Mouse (Mus musculus) liver, embryonic 13.5 days (tissue): ENCODE data around the gene Zmym3. TPM values are rescaled to one million over a fixed set of nuclear protein-coding genes. Genes with fewer than 3 reads are reported as not detected.

Experiments used
- ATAC-seq: fragments of 200-750 bp; cut with Nextera tagmentation; 2 replicates; pipeline ENCODE4 v1.8.0; 2017; ENCODE audit warnings: low read depth, mild to moderate bottlenecking, moderate number of reproducible peaks, moderate library complexity
- DNase-seq: peaks from one replicate; pipeline ENCODE4 v3.0.0; 2022
- H3K27ac ChIP-seq: fragments of 300-500 bp; sonication (generic); 2 replicates; pipeline ENCODE4 v1.5.1; 2015; ENCODE audit warnings: moderate library complexity, mild to moderate bottlenecking, inconsistent platforms
- H3K27me3 ChIP-seq: fragments of 300-500 bp; sonication (generic); 2 replicates; pipeline ENCODE4 v1.6.1; 2015; ENCODE audit warnings: mild to moderate bottlenecking, inconsistent platforms
- H3K36me3 ChIP-seq: fragments of 300-500 bp; sonication (generic); 2 replicates; pipeline ENCODE4 v1.6.1; 2015; ENCODE audit warnings: mild to moderate bottlenecking, inconsistent platforms
- H3K4me1 ChIP-seq: fragments of 300-500 bp; sonication (generic); replicated peaks from 2 replicates; pipeline ENCODE4 v1.6.1; 2015; ENCODE audit warnings: inconsistent platforms
- H3K4me2 ChIP-seq: fragments of 300-500 bp; sonication (generic); 2 replicates; pipeline ENCODE4 v1.6.1; 2015; ENCODE audit warnings: inconsistent platforms, mild to moderate bottlenecking, moderate library complexity
- H3K4me3 ChIP-seq: fragments of 300-500 bp; sonication (generic); replicated peaks from 2 replicates; pipeline ENCODE4 v1.5.1; 2015; ENCODE audit warnings: mild to moderate bottlenecking, inconsistent platforms
- H3K9ac ChIP-seq: fragments of 300-500 bp; sonication (generic); 2 replicates; pipeline ENCODE4 v1.6.1; 2015; ENCODE audit warnings: mild to moderate bottlenecking, inconsistent platforms
- H3K9me3 ChIP-seq: fragments of 300-500 bp; sonication (generic); replicated peaks from 2 replicates; pipeline ENCODE4 v1.6.1; 2016; ENCODE audit warnings: inconsistent platforms
- WGBS: fragments of 180-500 bp; shearing (Covaris S2); methylation state at CpG from one replicate; pipeline ENCODE4 v1.1.7; 2015; ENCODE audit not compliant: insufficient replicate concordance; 5-methylcytosine and 5-hydroxymethylcytosine counted together
- polyA plus RNA-seq: library from polyadenylated mRNA; unstranded; fragments of >200 nt; fragmentation: Nextera tagmentation; extraction: Ambion mirVana; gene quantifications from 2 replicates; pipeline ENCODE4 v1.2.1, GENCODE M21; 2015

The Zmym3 gene
- polyA plus RNA-seq, 1 experiment from 2014 or later, result 6.8 TPM

DNA sequence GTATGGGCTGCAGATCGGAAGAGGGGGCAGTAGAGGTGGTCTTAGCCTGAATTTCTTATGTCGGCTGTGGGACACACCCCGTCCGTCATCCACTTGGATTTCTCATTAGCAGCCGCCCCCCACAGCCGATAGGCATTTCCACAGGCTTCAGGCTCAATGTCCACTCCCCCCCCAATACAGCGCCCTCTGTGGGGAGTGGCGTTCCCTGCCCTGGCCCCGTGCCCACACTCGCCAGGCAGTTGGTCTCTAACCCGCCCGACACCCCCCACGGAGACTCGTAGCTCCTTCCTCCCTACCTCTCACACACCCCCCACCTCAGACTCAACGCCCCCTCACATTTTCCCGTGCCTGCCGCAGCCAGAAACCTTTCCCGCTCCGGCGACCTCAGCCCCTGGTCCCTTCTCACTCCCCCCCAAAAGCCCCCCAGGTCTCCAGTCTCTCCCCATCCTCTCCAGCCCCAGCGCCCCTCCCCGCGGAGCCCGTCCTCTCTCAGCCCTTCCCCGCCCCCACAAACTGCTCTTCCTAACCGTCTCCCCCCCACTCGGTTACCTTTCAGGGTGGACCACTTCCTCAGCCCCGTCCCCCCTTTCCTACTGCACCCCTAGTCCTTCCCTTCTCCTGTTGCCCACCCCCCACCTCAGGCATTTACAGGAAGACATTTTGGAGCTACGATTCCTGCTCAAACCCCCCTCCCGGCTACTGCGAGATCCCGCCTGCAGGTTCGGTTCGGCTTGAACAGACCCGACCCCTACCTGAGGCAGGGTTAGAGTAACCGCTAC lies 1.5 kb downstream of the Zmym3 start:
- H3K9ac ChIP-seq, result peak overlapping the region; percentile 76
- peaks cover 22% of the 10 kb centered on the region for H3K4me1 ChIP-seq
- no peaks in the 10 kb centered on the region; the same call in 1 of the 2 replicates for H3K27me3 ChIP-seq
- WGBS, result 19% methylated on average over 36 of the region's 36 CpGs
- H3K36me3 ChIP-seq, result 0 out of 2 replicates have a peak, but pooled peaks cover 6% of the 10 kb centered on the region
- H3K9me3 ChIP-seq, result no peaks in the 10 kb centered on the region
- no peak for ATAC-seq
- peak overlapping the region; percentile 74 for H3K4me2 ChIP-seq
- no peak overlapping the region for H3K27ac ChIP-seq
- peak overlapping the region; percentile 66 for H3K4me3 ChIP-seq
- peak; percentile 17 for DNase-seq

DNA sequence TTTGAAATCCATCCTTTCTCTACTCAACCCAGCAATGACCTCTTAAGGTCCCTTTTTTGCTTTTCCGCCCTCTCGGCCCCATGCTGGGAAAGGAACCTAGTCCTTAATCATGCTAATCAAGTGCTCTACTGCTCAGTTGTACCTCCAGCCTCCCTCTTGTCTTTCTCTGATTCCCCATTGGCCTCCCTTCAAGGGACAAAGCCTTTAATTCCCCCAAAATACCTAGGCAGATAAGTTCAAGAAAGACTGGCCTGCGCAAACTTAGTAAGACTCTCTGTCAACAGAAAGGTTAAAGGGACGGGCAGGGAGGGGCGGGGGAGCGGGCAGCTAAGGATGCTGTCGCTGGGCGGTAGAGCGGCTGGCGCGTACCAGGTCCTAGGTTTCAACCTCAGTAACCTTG lies 24.2 kb downstream of the Zmym3 start:
- Histone ChIP-seq H3K27ac (no peak overlapping the region), H3K4me3 (no peak overlapping the region), H3K4me2 (no peak overlapping the region), H3K9me3 (no peaks in the 10 kb centered on the region), H3K27me3 (peaks cover 28% of the 10 kb centered on the region), H3K9ac (no peak overlapping the region), H3K4me1 (no peaks in the 10 kb centered on the region), H3K36me3 (no peaks in the 10 kb centered on the region)
- ATAC-seq (no peak), DNase-seq (no peak)
- WGBS, result 36% methylated on average over 11 of the region's 11 CpGs

DNA sequence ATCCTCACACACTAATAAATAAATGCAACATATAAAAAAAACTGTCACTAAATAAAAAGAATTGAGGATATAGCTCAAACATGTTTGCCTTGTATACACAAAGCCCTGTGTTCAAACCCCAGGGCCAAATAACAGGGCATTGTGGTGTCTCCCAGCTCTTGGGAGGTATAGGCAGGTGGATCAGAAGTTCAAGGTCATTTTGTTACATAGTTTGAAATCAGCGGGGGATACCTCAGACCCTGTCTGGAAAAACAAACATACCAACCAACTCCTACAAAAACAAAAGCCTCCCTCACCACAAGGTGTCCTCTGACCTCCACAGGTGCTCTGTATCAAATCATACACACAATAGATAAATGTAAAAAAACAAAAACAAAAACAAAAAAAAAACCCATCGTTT lies 26.3 kb downstream of the Zmym3 start:
- DNase-seq, result no peak
- Histone ChIP-seq H3K9ac (no peak overlapping the region), H3K27ac (no peak overlapping the region), H3K4me2 (no peak overlapping the region), H3K4me3 (no peak overlapping the region), H3K36me3 (no peaks in the 10 kb centered on the region), H3K27me3 (peaks cover 28% of the 10 kb centered on the region), H3K9me3 (no peaks in the 10 kb centered on the region), H3K4me1 (no peaks in the 10 kb centered on the region)
- WGBS, result 45% methylated on average over 2 of the region's 2 CpGs
- no peak for ATAC-seq

DNA sequence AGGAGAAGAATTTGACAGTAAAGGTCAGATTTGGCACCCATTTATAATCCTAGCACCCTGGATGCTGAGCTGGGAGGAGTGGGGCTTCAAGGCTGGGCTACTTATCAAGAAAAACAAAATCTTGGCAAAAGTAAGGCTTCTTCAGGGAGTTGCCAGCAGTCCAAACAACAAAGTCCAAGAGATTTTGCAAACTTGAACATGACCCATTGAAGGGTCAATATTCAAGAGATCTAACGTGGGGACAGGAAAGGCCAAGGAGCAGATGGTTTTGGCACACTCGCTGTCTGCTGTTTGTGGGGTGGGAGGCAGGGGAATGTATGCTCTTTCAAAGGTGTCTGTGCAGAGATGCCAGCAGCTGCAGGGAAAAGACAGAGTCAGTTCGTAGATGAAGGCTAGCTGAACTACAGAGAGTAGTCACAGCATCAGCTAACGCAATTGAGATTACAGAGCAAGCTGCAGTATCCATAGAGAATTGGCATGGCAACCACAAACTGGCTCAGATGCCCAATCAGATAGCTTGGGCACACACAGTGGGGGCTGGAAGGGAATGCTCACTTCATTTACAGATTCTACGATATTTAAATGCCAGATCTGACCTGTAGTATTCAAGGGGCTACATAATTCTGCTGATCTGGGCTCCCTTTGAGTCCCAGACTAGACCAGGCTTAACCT lies 31.6 kb downstream of the Zmym3 start:
- no peak for ATAC-seq
- H3K4me3 ChIP-seq, result no peak overlapping the region
- 57% methylated on average over 5 of the region's 5 CpGs for WGBS
- no peaks in the 10 kb centered on the region for H3K36me3 ChIP-seq
- no peak overlapping the region for H3K27ac ChIP-seq
- no peaks in the 10 kb centered on the region for H3K9me3 ChIP-seq
- no peak overlapping the region for H3K4me2 ChIP-seq
- H3K9ac ChIP-seq, result no peak overlapping the region
- H3K4me1 ChIP-seq, result peaks cover 5% of the 10 kb centered on the region; the same call in 1 of the 2 replicates
- peaks cover 30% of the 10 kb centered on the region for H3K27me3 ChIP-seq
- no peak for DNase-seq

DNA sequence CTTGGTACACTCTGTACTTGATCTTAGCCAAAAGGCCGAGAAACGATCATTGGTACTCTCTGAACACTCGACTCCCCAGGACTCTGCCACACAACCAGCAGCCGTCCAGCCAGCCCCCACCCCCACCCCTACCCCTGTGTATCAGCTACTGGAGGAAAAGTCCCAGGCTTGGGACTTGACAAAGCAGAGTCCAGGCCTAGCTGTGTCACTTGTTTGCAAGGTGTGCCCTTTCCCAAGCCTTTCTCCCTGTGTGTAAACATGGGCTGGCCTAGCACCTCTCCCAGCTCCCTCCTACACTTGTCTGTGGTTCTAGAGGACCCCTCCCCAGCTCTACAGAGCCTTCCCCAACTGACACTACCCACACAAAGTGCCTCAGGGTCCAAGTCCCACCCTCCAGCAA lies 34.4 kb downstream of the Zmym3 start:
- no peak overlapping the region for H3K27ac ChIP-seq
- H3K36me3 ChIP-seq, result no peaks in the 10 kb centered on the region
- DNase-seq (no peak), ATAC-seq (peak; percentile 58)
- 31% methylated on average over 4 of the region's 4 CpGs for WGBS
- no peak overlapping the region for H3K4me2 ChIP-seq
- peaks cover 52% of the 10 kb centered on the region for H3K27me3 ChIP-seq
- peaks cover 6% of the 10 kb centered on the region; the same call in 1 of the 2 replicates for H3K4me1 ChIP-seq
- no peaks in the 10 kb centered on the region for H3K9me3 ChIP-seq
- H3K4me3 ChIP-seq, result no peak overlapping the region
- no peak overlapping the region for H3K9ac ChIP-seq

DNA sequence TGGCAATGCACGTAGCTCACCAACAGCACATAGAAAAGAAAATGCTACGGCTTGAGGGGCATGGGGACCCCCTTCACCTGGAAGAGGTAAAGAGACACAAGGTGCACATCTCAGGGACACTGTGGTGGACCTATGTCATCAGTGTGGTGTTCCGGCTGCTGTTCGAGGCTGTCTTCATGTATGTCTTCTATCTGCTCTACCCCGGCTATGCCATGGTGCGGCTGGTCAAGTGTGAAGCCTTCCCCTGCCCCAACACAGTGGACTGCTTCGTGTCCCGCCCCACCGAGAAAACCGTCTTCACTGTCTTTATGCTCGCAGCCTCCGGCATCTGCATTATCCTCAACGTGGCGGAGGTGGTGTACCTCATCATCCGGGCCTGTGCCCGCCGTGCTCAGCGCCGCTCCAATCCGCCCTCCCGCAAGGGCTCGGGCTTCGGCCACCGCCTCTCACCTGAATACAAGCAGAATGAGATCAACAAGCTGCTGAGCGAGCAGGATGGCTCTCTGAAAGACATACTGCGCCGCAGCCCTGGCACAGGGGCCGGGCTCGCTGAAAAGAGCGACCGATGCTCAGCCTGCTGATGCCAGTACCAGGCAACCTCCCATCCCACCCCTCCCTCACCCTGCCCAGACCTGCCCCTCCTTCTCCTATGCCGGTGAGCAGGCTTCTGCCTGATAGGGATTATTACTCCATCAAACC lies 36.1 kb downstream of the Zmym3 start:
- H3K36me3 ChIP-seq, result no peaks in the 10 kb centered on the region
- peaks cover 6% of the 10 kb centered on the region; the same call in 1 of the 2 replicates for H3K4me1 ChIP-seq
- no peaks in the 10 kb centered on the region for H3K9me3 ChIP-seq
- WGBS, result 18% methylated on average over 32 of the region's 32 CpGs
- no peak overlapping the region for H3K4me3 ChIP-seq
- H3K27ac ChIP-seq, result no peak overlapping the region
- ATAC-seq (no peak), DNase-seq (no peak)
- no peak overlapping the region for H3K4me2 ChIP-seq
- no peak overlapping the region for H3K9ac ChIP-seq
- H3K27me3 ChIP-seq, result peaks cover 52% of the 10 kb centered on the region

DNA sequence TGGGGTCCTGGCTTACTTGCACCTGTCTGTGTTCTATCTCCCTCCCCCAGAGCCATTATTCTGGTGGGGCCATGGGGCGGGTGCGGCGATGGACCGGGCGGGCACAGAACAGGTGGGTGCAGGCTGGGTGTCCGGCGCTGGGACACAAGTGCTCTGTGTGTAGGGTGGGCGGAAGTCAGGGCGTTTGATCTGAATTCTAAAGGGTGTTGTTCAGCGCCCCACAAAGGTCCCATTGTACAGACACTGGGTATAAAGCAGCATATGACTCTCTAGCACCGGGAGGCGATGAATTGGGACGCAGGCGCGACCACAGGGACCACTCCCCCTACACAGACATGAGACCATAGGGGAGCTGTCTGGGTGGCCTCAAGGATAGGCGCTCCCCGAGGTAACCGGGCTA lies 37.2 kb downstream of the Zmym3 start:
- H3K4me3 ChIP-seq, result no peak overlapping the region
- no peak overlapping the region for H3K4me2 ChIP-seq
- no peak overlapping the region for H3K9ac ChIP-seq
- peaks cover 52% of the 10 kb centered on the region for H3K27me3 ChIP-seq
- ATAC-seq (no peak), DNase-seq (no peak)
- H3K36me3 ChIP-seq, result no peaks in the 10 kb centered on the region
- no peak overlapping the region for H3K27ac ChIP-seq
- peaks cover 6% of the 10 kb centered on the region; the same call in 1 of the 2 replicates for H3K4me1 ChIP-seq
- 33% methylated on average over 18 of the region's 18 CpGs for WGBS
- no peaks in the 10 kb centered on the region for H3K9me3 ChIP-seq

DNA sequence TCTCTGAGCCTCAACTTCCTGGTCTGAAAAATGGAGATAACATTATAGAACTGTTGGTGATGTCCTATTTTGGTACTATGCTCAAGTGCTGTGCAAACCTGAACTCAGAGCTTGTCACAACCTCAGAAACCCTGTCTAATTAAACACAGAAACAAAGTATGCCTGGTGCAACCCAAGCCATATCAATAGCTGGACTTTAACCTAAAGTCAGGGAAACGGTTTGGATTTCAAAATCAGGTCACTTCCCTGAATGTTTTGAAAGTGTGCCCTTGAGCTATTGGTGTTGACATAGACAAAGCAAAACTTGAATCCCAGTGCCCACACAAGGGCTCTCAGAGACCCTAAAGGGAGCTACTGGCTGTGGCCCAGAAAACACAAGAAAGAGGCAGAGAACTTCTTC lies 40.9 kb downstream of the Zmym3 start:
- Histone ChIP-seq H3K36me3 (no peaks in the 10 kb centered on the region), H3K4me2 (no peak overlapping the region), H3K4me1 (peaks cover 6% of the 10 kb centered on the region; the same call in 1 of the 2 replicates), H3K27ac (no peak overlapping the region), H3K9ac (no peak overlapping the region), H3K27me3 (peaks cover 29% of the 10 kb centered on the region), H3K9me3 (no peaks in the 10 kb centered on the region), H3K4me3 (no peak overlapping the region)
- ATAC-seq (no peak), DNase-seq (no peak)
- 38% methylated on average over 1 of the region's 1 CpGs for WGBS

DNA sequence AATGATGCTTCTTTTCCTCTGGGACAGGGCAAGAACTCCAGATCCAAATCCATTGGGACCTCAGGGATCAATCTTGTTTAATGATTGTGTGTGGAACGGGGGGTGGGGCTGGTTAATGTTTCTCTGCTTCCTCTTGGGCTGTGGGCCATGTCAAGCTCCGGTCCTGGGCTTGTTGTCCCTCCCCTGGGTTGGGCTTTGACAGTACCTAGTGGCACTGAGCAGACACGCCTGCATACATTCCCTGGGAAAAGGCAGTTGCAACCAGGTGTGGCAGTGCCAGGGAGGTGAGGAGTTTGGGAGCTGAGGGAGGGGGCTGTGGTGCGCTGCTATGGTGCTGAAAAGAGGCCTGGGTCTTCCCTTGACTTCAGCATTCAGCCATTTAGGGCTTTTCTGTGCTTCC lies 43.6 kb downstream of the Zmym3 start:
- Histone ChIP-seq H3K4me1 (no peaks in the 10 kb centered on the region), H3K27me3 (peaks cover 3% of the 10 kb centered on the region), H3K4me2 (no peak overlapping the region), H3K9me3 (no peaks in the 10 kb centered on the region), H3K4me3 (peak overlapping the region; percentile 30), H3K9ac (no peak overlapping the region), H3K27ac (no peak overlapping the region), H3K36me3 (no peaks in the 10 kb centered on the region)
- WGBS, result 40% methylated on average over 4 of the region's 4 CpGs
- peak; percentile 70 for ATAC-seq
- no peak for DNase-seq

DNA sequence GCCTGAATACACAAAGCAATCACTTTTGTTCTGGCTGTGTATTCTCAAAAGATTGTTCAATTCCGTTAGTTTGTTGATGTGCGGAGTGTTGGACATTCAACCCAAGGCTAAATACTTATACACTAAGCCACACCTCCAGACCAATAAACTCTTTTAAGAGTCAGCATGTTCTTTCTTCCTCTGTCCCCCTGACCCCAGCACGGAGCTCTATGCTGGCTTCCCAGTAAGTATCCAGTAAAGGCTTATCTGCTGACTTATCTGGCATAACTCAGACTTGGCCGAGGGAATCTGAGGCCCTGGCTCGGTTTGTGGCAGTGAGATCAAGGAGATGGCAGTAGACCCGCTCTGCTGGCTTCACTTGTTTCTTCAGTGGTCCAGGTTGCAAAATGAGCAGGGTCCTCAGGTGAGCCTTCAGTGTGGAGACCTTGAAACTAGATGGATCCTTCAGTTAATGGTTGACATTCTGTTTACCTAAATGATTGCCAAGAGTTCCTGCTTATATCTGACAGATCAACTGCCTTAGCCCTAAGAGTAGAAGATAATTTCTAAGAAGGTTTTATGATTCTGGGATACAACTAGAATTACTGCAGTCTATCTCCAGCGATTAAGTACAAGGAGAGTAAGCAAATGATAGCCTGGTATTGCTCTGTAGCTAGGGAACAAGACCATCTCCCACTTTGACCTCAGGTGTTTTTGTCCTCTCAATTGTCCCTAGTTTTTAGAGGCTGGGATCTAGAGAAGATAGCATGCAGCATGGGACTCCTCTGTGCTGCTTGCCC lies 44.3 kb downstream of the Zmym3 start, which contains the start of gene Gjb1:
Gene Gjb1, plus strand, starts transcription at position 189 of the 779 bp plus-strand sequence.
- 0 out of 2 replicates have a peak within 1 kb of the TSS, but pooled peaks have one; percentile 1 for H3K27ac ChIP-seq
- no peak within 1 kb of the TSS for H3K9ac ChIP-seq
- H3K4me1 ChIP-seq, result no peaks in the 10 kb centered on the region
- 56% methylated on average over 7 of the region's 7 CpGs for WGBS
- ATAC-seq (no peak), DNase-seq (no peak)
- no peaks in the 10 kb centered on the region for H3K9me3 ChIP-seq
- no peaks in the 10 kb centered on the region for H3K36me3 ChIP-seq
- H3K27me3 ChIP-seq, result no peaks in the 10 kb centered on the region; the same call in 1 of the 2 replicates
- no peak within 1 kb of the TSS for H3K4me2 ChIP-seq
- peak within 1 kb of the TSS; percentile 30 for H3K4me3 ChIP-seq
